Mouse (Mus musculus): ENCODE results near the gene Olfr699. TPM values are rescaled to one million over a fixed set of nuclear protein-coding genes. Genes with fewer than 3 reads are reported as not detected.

Olfr699 gene
- polyA plus RNA-seq, 1 experiment from 2014 or later: not detected

- DNase-seq (ENCODE audit: low spot score): no peak
- Histone ChIP-seq H3K4me3 (ENCODE audit: low read depth, low read length) (no peak overlapping the region), H3K9me3 (replicated peaks; ENCODE audit: control insufficient read depth, low read length) (no peaks in the 10 kb centered on the region), H3K4me2 (ENCODE audit: low read depth, low read length) (no peak overlapping the region), H3K27me3 (ENCODE audit: control insufficient read depth, insufficient read depth, low read length) (no peaks in the 10 kb centered on the region), H3K27ac (replicated peaks; ENCODE audit: low read depth, low read length) (no peak overlapping the region), H3K4me1 (ENCODE audit: control insufficient read depth, insufficient read depth, low read length) (no peaks in the 10 kb centered on the region), H3K36me3 (replicated peaks; ENCODE audit: control insufficient read depth, insufficient read depth, low read depth, low read length) (no peaks in the 10 kb centered on the region), H3K9ac (replicated peaks; ENCODE audit: low read length) (no peak overlapping the region)
- ATAC-seq (replicated peaks; ENCODE audit: insufficient number of reproducible peaks, low FRiP score, low TSS enrichment, low read depth): no peak
- 88% methylated on average over 2 of the region's 2 CpGs for WGBS
Measured at GRCm38 (mm10) chr7:106758800-106759199, 34.2 kb downstream of the Olfr699 start.

GRCm38 (mm10) chr7:106755297-106755696 lies 37.7 kb downstream of the Olfr699 start, which contains the start of gene Olfr698:
Gene Olfr698 (minus strand): TSS chr7:106755397.
- ATAC-seq (replicated peaks; ENCODE audit: insufficient number of reproducible peaks, low FRiP score, low TSS enrichment, low read depth) (no peak), DNase-seq (ENCODE audit: low spot score) (no peak)
- Histone ChIP-seq H3K27ac (replicated peaks; ENCODE audit: low read depth, low read length) (no peak within 1 kb of the TSS), H3K4me3 (ENCODE audit: low read depth, low read length) (no peak within 1 kb of the TSS), H3K4me1 (ENCODE audit: control insufficient read depth, insufficient read depth, low read length) (no peaks in the 10 kb centered on the region), H3K4me2 (ENCODE audit: low read depth, low read length) (no peak within 1 kb of the TSS), H3K27me3 (ENCODE audit: control insufficient read depth, insufficient read depth, low read length) (no peaks in the 10 kb centered on the region), H3K9ac (replicated peaks; ENCODE audit: low read length) (no peak within 1 kb of the TSS), H3K9me3 (replicated peaks; ENCODE audit: control insufficient read depth, low read length) (no peaks in the 10 kb centered on the region), H3K36me3 (replicated peaks; ENCODE audit: control insufficient read depth, insufficient read depth, low read depth, low read length) (no peaks in the 10 kb centered on the region)

- no peak overlapping the region for H3K27ac ChIP-seq (replicated peaks; ENCODE audit: low read depth, low read length)
- no peak overlapping the region for H3K4me2 ChIP-seq (ENCODE audit: low read depth, low read length)
- no peak overlapping the region for H3K9ac ChIP-seq (replicated peaks; ENCODE audit: low read length)
- ATAC-seq (replicated peaks; ENCODE audit: insufficient number of reproducible peaks, low FRiP score, low TSS enrichment, low read depth) (no peak), DNase-seq (ENCODE audit: low spot score) (no peak)
- 92% methylated on average over 5 of the region's 5 CpGs for WGBS
- no peaks in the 10 kb centered on the region for H3K9me3 ChIP-seq (replicated peaks; ENCODE audit: control insufficient read depth, low read length)
- H3K36me3 ChIP-seq (replicated peaks; ENCODE audit: control insufficient read depth, insufficient read depth, low read depth, low read length): no peaks in the 10 kb centered on the region
- no peaks in the 10 kb centered on the region for H3K27me3 ChIP-seq (ENCODE audit: control insufficient read depth, insufficient read depth, low read length)
- no peak overlapping the region for H3K4me3 ChIP-seq (ENCODE audit: low read depth, low read length)
- no peaks in the 10 kb centered on the region for H3K4me1 ChIP-seq (ENCODE audit: control insufficient read depth, insufficient read depth, low read length)
Measured at GRCm38 (mm10) chr7:106745811-106746210, 47.2 kb downstream of the Olfr699 start.

- Histone ChIP-seq H3K4me2 (ENCODE audit: low read depth, low read length) (no peak within 1 kb of the TSS), H3K9ac (replicated peaks; ENCODE audit: low read length) (no peak within 1 kb of the TSS), H3K27me3 (ENCODE audit: control insufficient read depth, insufficient read depth, low read length) (no peaks in the 10 kb centered on the region), H3K4me3 (ENCODE audit: low read depth, low read length) (no peak within 1 kb of the TSS), H3K27ac (replicated peaks; ENCODE audit: low read depth, low read length) (no peak within 1 kb of the TSS), H3K4me1 (ENCODE audit: control insufficient read depth, insufficient read depth, low read length) (no peaks in the 10 kb centered on the region), H3K9me3 (replicated peaks; ENCODE audit: control insufficient read depth, low read length) (no peaks in the 10 kb centered on the region), H3K36me3 (replicated peaks; ENCODE audit: control insufficient read depth, insufficient read depth, low read depth, low read length) (no peaks in the 10 kb centered on the region)
- DNase-seq (ENCODE audit: low spot score) (no peak), ATAC-seq (replicated peaks; ENCODE audit: insufficient number of reproducible peaks, low FRiP score, low TSS enrichment, low read depth) (no peak)
- 86% methylated on average over 1 of the region's 1 CpGs for WGBS
Measured at GRCm38 (mm10) chr7:106742343-106742742, 50.7 kb downstream of the Olfr699 start, which contains the start of gene Olfr697. Gene Olfr697 (minus strand): TSS chr7:106742443.

Other genes starting within 250 kb of the Olfr699 start
- not detected in 2 replicates for gene Olfr693, start 112.6 kb downstream of the Olfr699 start, polyA plus RNA-seq (2014; fragmentation: Nextera tagmentation; extraction: Ambion mirVana)
- gene Olfr694, start 101.4 kb downstream of the Olfr699 start, polyA plus RNA-seq (2014; fragmentation: Nextera tagmentation; extraction: Ambion mirVana): not detected in 2 replicates
- not detected in 2 replicates for gene Olfr695, start 76.8 kb downstream of the Olfr699 start, polyA plus RNA-seq (2014; fragmentation: Nextera tagmentation; extraction: Ambion mirVana)
- gene Olfr697, start 50.8 kb downstream of the Olfr699 start, polyA plus RNA-seq (2014; fragmentation: Nextera tagmentation; extraction: Ambion mirVana): not detected in 2 replicates
- not detected in 2 replicates for gene Olfr698, start 37.8 kb downstream of the Olfr699 start, polyA plus RNA-seq (2014; fragmentation: Nextera tagmentation; extraction: Ambion mirVana)
- gene Olfr700, start 15.6 kb upstream of the Olfr699 start, polyA plus RNA-seq (2014; fragmentation: Nextera tagmentation; extraction: Ambion mirVana): not detected in 2 replicates
- gene Olfr701, start 20.9 kb upstream of the Olfr699 start, polyA plus RNA-seq (2014; fragmentation: Nextera tagmentation; extraction: Ambion mirVana): not detected in 2 replicates
- gene Olfr702, start 40.7 kb upstream of the Olfr699 start, polyA plus RNA-seq (2014; fragmentation: Nextera tagmentation; extraction: Ambion mirVana): not detected in 2 replicates
- gene Olfr703, start 50.2 kb upstream of the Olfr699 start, polyA plus RNA-seq (2014; fragmentation: Nextera tagmentation; extraction: Ambion mirVana): not detected in 2 replicates
- gene Olfr704, start 70.0 kb upstream of the Olfr699 start, polyA plus RNA-seq (2014; fragmentation: Nextera tagmentation; extraction: Ambion mirVana): not detected in 2 replicates
- not detected in 2 replicates for gene Olfr705, start 83.7 kb upstream of the Olfr699 start, polyA plus RNA-seq (2014; fragmentation: Nextera tagmentation; extraction: Ambion mirVana)
- gene Olfr706, start 95.0 kb upstream of the Olfr699 start, polyA plus RNA-seq (2014; fragmentation: Nextera tagmentation; extraction: Ambion mirVana): not detected in 2 replicates
- not detected in 2 replicates for gene Olfr707, start 108.0 kb upstream of the Olfr699 start, polyA plus RNA-seq (2014; fragmentation: Nextera tagmentation; extraction: Ambion mirVana)
- not detected in 2 replicates for gene Olfr1532-ps1, start 114.8 kb upstream of the Olfr699 start, polyA plus RNA-seq (2014; fragmentation: Nextera tagmentation; extraction: Ambion mirVana)
- gene Olfr709-ps1, start 139.0 kb upstream of the Olfr699 start, polyA plus RNA-seq (2014; fragmentation: Nextera tagmentation; extraction: Ambion mirVana): not detected in 2 replicates
- not detected in 2 replicates for gene Olfr710, start 155.1 kb upstream of the Olfr699 start, polyA plus RNA-seq (2014; fragmentation: Nextera tagmentation; extraction: Ambion mirVana)
- not detected in 2 replicates for gene Olfr6, start 170.7 kb upstream of the Olfr699 start, polyA plus RNA-seq (2014; fragmentation: Nextera tagmentation; extraction: Ambion mirVana)
- not detected in 2 replicates for gene Olfr711, start 182.3 kb upstream of the Olfr699 start, polyA plus RNA-seq (2014; fragmentation: Nextera tagmentation; extraction: Ambion mirVana)
- not detected in 2 replicates for gene Olfr2, start 212.9 kb upstream of the Olfr699 start, polyA plus RNA-seq (2014; fragmentation: Nextera tagmentation; extraction: Ambion mirVana)
- gene Olfr713, start 238.0 kb upstream of the Olfr699 start, polyA plus RNA-seq (2014; fragmentation: Nextera tagmentation; extraction: Ambion mirVana): not detected in 2 replicates